Mouse (Mus musculus): ENCODE results near the gene E2f4.

- TF ChIP-seq POLR2A (IDR thresholded peaks at IDR 0.05; ENCODE audit: borderline replicate concordance, extremely low read depth, low read depth, low read length) (no peak), CTCF (IDR thresholded peaks at IDR 0.05; ENCODE audit: insufficient read depth, low read length) (no peak)
Measured at GRCm38 (mm10) chr8:105330325-105330724, 32.9 kb downstream of the E2f4 start.
